Mouse (Mus musculus) T-helper 2 cell (primary cell): Measurements from ENCODE around the gene H2afv.
"Not testable (repeated sequence)": the region's sequence is repeated elsewhere in the genome, so short reads cannot be mapped to it uniquely, and the experiment has no call there.

Source experiments
- in situ Hi-C: fragments of 300-600 bp; cut with MboI, MseI; formaldehyde crosslinking; loops from one replicate; pipeline ENCODE4 v1.15.1; 2025; ENCODE audit warnings: high pct_unique_total_duplicates

Gene H2afv

DNA sequence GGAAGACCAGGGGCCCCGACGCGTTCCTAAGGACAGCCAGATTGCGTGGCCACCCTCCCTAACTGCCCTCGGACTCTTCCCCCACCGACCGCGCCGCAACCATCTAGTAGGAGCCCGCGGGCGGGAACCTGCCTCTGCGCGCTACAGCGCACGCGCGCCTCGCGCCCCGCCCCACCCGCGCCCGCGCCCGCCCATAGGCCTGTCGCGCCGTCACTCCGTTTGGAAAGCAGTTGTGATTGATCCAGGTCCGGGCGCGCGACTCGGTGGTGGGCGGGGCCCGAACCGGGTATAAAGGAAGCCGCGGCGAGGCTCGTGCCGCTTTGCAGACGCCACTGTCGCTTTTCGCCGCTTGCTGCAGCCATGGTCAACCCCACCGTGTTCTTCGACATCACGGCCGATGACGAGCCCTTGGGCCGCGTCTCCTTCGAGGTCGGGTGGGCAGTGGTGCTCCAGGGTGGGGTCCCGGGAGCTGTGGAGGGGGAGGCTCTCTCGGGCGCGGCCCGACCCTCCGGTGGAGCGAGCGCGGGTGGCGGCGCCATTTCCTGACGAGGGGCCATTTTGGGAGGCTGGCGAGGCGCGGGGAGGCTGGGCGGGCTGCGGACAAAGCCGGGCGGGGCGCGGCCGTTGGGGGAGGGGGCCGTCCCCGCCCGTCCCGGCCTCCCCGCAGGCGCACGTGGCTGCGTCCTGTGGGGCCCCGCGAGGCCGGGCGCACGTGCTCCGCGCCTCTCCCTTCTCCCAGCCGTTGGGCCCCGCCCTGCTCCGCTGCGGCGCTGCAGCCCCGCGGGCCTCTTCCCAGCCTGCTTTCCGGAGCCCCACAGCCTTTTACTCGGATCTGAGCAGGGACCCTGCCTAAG is 28.5 kb downstream of the H2afv start:
- in situ Hi-C loops = no loop called here

DNA sequence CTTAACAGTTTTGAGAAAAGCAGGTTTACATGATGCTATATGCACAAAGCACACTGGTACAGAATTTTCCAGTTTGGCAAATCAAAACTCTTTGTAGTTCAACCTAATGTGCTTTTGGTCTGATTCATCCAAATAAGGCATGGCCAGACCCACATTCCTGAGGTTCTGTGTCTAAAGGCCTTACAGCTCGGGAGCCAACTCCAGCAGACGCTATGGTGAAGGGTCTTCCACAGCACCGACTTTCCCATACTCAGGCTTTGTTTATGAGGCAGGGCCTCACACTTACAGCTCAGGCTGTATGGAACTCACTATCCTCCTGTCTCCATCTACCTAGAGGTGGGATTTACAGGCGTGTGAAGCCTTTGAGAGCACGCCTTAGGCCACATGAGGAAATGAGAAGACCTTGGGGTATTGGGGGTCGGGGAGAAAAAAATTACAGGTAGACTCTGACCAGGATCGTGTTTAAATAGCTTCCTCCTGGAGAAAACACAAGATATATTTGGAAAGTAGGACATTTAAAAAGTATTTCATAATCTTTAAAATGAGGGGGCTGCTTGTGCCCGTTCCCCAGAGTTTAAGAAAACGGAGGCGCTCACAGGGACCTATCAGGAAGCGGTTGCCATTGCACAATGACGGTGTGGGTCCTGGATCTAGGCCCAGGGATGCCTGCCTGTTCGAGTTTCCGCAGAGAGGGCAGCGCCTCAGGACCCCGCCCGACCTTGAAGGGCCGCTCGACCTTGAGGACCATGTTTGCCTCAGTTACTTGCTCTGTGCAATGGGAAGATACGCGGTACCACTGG is 29.3 kb downstream of the H2afv start, which contains the start of gene Ppia:
Ppia (plus strand) TSS at position 693 of the 800 bp plus-strand sequence.
- in situ Hi-C loops = no loop called here

DNA sequence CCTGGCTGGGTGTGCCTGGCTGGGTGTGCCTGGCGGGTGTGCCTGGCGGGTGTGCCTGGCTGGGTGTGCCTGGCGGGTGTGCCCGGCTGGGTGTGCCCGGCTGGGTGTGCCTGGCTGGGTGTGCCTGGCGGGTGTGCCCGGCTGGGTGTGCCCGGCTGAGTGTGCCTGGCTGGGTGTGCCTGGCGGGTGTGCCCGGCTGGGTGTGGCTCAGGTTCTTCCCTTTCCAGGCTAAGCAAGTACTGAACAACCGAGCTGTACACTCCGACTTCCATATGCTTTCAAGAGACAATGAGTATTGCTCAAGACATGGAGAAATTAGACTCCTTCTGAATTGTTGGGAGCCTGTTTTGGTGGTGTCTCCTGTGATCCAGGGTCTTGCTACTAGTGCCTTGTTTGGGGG is 31.0 kb downstream of the H2afv start:
- in situ Hi-C loops = no loop called here

DNA sequence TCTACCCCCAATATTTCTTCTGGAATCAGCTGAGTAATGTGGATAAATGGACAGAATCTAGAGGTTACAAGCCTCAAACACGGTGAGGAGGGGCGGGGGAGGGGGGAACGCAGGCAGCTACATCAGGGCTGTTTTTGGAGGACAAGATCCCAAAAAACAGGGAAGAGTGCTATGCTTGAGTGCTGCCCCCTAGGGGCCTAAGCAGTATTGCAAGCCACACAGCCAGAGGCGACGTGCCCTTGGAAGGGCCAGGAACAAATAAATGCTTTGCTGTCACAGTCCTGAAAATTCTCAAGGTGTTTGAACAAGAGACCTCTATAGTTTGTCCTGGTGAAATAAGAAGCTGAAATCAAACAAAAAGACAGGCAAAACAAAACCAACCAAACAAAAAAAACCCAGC is 32.6 kb downstream of the H2afv start:
- in situ Hi-C loops = no loop called here

DNA sequence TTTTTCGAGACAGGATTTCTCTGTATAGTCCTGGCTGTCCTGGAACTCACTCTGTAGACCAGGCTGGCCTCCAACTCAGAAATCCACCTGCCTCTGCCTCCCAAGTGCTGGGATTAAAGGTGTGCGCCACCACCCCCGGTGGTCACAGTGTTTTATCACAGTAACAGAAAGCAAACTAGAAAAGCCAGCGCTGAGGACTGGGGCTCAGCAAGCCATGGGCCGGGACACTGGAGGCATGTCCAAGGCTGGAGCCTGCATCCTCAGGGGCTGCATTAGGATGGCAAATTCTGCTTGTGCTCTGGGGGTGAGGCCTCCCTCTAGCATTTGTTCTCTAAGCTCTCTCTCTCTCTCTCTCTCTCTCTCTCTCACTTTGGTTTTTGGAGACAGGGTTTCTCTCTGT is 33.5 kb downstream of the H2afv start:
- in situ Hi-C loops = not testable (repeated sequence)

DNA sequence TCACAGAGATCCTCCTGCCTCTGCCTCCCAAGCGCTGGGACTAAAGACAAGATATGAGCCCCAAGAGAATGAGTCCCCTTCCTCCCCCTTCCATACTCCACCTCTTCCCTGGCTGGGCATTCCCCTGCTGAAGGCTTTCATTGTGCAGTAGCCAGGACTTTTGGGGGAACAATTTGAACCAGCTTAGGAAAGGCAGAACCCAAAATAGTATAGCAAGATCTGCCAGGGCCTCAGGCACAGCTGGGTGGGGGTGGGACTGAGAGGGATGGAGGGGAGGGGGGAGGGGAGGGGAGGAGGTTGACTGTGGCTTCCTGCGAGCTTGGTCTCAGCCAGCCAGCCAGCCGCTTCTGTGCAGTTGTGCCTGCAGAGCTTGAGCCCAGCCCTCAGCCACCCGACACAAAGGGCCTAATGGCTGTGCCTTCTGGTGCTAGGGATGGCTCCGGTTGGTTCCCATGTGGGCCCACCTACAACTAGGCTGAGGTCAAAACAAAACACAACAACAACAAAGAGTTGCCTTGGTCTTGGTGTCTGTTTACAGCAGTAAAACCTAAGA is 34.1 kb downstream of the H2afv start:
- in situ Hi-C loops = no loop called here

DNA sequence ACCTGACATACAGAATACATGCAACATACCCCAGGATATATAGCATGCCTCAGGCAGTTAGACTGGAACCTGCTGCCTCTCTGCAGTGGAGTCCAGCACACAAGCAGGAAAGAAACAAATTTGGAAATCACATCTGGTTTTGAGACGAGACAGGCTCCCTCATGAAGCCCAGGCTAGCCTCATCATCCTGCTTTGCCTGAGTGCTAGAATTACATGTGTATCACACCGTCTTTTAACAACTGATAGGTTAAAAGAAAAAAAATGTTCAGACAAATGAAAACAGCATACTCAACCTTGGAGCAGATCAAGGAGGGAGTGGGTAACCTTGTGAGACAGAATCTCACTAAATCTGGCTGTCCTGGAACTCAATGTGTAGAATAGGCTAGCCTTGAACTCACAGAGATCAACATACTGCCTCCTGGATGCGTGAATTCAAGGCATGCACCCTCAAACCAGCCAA is 37.1 kb downstream of the H2afv start:
- in situ Hi-C loops = no loop called here

DNA sequence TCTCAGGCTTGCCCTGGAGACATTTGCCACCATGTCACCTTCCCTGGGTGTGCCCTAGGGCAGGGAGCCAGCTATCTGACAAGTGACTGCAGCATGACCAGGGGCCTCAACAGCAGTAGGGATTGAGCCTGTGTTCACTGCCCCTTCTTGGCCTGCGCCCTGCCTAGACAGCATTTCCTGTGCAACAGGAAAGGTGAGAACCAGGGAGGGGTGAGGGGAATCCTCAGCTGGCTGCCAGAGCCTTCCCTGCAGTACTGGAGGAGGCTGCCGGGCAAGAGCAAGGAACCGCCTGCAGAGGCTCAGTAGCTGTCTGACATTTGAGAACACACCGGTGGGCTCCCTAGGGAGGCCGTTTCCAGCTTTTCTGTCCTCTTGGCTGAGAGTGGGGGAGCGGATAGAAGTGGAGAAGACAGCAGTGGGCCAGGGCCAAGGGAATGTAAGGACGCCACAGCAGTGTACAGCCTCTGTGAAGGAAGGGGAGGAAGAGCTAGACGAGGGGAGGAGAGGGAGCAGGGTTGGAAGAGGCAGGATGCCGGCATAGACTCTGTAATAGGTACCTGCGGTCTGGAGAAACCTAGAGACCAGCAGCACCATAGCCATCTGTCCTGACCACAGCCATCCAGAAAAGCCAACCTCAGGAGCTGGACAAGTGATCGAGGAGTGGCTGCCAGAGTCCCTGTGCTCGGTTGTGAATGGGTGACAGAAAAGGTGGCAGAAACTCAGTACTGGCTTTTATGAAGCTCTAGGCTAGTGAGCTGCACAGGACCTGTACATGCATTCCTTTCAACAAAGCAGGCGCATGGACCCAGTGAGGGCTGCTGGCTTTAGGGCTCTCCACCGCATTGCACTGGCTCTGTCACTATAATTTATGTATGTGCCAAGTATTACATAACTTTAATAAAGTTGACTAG is 37.7 kb downstream of the H2afv start:
- in situ Hi-C loops = no loop called here

DNA sequence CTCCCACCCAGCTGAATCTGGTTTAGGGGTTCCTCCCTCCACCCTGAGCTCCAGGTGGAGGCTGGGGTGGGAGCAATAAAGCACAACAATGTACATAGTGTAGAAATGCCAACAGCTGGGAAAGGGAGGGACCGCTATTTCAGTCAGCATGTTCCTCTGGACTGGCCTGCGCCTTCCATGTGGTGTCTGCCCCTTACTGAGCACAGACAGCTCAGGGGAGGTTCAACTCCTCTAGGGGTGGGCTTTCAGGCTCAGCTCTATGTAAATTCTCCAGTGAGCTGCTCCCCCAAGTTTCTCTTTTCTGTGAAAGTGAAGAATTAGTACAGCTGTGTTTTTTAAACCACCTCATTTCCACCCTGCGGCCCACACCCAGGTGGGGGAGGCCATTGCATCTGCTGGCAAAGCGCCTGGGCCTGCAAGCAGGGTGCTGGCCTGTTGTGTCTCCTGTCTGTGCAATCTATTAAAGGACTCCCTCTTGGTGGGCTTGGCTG is 38.6 kb downstream of the H2afv start:
- in situ Hi-C loops = no loop called here

DNA sequence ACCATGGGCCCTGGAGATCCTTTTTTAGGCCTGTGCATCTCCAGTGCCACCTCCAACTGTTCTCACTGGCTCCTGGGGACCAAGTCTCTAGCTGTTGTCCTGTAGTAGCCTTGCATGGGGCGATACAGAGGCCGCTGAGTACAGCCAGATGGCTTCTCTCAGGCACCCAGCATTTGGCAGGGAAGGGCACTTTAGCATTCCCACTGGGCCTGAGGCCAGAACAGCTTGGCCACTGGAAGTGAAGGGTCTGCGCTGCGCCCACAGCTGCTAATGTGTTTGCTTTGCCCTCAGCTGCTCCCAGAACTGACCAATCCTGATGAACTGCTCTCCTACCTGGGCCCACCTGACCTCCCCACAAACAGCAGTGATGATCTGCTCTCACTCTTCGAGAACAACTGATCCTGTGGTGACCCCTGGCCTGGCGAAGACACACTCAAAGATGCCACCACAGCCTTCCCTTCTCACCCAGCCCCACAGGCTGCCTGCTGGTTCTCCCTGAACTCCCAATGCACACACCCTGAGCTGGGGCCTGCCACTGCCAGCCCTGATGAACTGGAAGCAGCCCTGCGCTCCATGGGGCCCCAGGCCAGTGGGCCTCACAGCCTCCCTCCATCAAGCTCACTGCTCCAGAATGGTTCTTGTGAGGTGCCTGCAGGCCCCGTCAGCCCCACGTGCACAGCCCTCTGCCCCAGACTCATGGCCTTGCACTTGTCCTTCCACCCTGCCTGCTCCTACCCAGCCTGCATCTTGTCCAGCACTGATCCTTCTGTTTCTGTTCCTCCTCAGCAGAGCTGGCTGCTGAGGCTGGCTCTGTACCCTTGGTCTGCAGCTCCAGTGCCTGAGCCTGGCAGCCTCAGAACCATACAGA is 39.3 kb downstream of the H2afv start:
- in situ Hi-C loops = no loop called here

DNA sequence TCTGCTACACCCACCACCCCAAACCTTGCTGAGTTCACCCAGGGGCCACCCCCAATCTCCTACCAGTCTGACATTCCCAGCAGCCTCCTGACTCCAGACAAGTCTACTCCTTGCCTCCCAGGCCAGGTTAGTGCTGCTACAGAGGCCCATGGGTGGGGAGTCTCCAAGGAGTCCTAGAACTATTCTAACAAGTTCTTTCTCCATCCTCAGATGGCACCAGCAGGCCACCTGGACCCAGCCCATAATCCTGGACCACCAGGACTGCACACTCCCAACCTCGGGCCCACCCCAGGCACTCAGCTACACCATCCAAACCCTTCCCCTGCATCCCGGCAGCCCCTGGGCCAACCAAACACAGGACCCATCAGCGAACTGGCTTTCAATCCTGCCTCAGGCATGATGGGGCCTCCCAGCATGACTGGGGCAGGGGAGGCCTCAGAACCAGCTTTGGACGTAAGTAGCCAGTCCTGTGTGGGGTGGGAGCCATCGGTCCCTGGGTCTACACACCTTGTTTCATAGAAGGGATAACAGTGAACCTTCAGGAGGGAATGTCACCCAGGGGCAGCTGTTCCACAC is 40.3 kb downstream of the H2afv start:
- in situ Hi-C loops = no loop called here

DNA sequence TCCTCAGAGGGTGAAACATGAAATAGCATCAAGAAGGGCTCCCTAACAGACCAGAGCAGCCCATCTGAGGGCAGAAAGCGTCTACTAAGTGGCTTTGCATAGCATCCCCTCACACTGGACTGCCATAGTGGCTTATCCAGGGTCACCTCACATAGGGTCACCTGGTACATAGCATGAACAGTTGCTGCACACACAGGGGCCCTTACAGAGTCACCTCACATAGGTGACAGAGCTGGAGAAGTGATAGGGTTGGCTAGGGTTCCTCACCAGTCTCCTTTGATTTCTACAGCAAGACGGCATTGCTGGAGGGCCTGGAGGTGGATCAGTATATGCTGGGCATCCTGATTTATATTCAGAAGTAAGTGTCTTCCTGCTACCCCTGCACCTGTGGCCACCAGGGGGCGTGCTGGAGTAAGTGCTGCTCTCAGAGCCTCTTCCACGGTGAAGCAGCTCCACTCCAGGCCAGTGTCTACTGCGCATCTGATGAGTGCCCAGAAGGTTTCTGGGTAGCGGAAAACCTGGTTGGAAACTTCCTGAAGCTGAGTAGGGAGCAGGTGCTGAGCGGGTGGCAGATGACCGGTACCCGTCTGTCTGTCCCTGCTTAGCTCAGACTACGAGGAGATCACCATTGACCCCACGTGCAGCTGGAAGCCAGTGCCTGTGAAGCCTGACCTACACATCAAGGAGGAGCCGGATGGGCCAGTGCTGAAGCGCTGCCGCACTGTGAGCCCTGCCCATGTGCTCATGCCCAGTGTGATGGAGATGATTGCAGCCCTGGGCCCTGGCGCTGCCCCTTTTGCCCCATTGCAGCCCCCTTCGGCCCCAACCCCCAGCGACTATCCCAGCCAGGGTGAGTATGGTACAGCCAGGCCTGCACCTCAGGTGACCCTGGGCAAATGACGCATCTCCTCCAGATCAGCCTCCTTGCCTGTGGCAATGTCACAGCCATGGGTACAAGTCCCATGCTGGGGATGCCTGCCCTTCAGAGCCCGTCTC is 41.4 kb downstream of the H2afv start:
- in situ Hi-C loops = no loop called here

DNA sequence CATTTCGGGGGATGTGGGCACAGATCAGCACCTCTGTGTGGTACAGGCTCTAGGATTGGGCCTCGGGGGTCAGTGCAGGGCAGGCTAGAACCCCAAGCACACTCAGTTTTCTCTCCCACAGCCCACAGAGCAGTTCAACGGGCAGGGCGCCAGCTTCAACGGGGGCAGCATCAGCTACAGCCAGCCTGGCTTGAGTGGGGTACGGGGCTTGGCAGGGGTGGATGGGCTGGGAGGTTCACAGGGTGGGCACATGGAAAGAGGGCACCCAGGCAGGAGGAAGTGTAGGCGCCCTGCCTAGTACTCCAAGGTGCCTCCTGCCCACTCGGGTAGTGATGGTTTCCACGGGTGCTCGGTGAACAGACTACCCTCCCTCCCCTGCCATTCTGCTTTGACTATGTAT is 46.1 kb downstream of the H2afv start:
- in situ Hi-C loops = no loop called here

DNA sequence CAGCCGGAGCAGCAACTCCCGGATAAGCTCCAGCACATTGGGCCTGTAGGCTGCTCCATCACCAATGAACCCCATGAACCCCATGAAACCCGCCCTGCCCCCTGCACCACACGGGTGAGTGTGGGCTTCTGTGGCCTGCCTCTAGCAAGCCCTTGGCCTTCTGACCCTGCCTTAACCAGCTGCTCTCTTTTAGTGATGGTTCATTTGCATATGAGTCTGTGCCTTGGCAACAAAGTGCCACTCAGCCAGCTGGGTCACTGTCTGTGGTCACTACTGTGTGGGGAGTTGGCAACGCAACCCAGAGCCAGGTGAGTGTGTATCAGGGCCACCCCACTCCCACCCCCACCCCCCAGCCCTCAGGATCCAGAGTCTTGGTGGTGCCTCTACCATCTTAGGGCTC is 48.7 kb downstream of the H2afv start:
- in situ Hi-C loops = no loop called here

DNA sequence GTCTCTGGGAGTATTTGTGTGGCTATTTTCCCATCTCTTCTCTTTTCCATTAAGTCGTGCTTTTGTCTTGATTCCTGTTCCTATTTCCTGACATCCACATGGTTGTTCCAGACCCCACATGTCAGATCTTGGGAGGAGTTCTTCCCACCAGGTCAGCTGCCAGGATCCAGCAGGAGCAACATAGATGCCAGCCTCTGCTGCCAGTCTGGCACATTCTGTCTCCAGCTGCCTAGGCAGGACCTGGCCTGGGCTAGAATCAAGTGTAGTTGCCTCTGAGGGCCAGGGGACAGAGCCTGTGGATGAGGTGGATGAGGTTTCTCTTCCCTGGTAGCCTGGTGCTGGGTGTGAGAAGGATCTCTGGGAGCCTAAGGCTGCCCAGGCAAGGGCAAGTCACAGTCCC is 50.4 kb downstream of the H2afv start:
- in situ Hi-C loops = no loop called here

DNA sequence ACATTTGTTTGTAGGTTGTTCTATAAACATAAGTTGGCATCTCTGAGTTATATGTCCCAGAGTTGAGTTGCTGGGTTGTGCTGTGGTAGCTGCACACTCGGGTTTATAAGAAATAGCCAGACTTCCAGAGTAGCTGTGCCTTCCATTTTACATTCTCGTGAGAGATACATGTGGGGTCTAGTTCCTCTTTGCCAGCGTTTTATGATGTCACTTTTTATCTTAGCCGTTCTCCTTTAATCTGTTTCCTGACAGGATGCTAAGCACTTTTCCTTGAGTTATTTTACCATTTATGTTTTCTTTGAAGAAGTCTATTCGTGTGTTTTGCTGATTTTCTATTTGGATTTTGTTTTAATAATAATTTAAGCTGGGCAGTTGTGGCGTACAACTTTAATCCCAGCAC is 51.4 kb downstream of the H2afv start:
- in situ Hi-C loops = no loop called here

DNA sequence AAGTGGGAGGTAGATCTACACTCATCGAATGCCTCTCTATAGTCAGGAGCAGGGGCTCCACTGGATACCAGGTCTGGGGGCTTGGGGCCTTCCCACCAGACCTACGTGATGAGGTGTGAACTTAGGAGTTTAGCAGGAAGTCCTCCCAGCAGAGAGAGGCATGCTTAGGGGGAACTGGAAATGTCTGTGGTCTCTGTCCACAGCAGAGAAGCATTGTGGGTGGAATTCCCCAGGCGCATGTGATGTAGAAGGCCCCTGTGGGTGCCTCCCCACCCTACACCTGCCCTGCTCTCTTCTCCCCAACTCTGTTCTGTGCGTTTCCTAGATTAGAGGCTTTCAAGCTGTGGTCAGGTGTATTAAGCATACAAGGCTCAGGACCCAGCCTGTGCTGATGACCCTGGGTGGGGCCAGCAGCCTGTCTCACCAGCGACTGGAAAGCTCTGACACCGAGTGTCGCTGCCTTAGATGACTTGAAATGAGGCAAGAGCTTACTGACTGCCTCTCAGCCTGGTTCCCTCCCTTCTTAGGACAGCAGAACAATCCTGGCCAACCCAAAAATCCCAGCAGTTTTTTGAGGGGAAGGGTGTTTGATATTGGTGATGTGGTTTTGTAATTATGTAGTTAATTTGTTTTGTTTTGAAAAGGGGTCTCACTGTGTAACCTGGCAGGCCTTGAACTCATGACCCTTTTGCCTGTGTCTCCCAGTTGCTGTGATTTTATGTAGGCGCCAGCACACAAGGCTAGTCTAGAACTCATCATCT is 52.5 kb downstream of the H2afv start:
- in situ Hi-C loops = no loop called here
